Mouse (Mus musculus): ENCODE measurements at regions not wholly inside any gene's neighbourhood (a gene's known extent, or its start where the extent isn't known, plus 50 kb on each side); places are given as distances from the start of the nearest gene placed in this dataset.

- Histone ChIP-seq H3K4me3 (replicated peaks) (no peak overlapping the region), H3K9me3 (no peaks in the 10 kb centered on the region), H3K9ac (replicated peaks) (no peak overlapping the region), H3K4me2 (replicated peaks) (no peak overlapping the region), H3K27ac (no peak overlapping the region), H3K4me1 (replicated peaks) (no peaks in the 10 kb centered on the region), H3K27me3 (no peaks in the 10 kb centered on the region), H3K36me3 (no peaks in the 10 kb centered on the region)
- no peak for ATAC-seq
- WGBS = 91% methylated on average over 7 of the region's 7 CpGs
Measured at GRCm38 (mm10) chr14:99391700-99392099, 93.2 kb downstream of the Klf5 start.

- H3K4me3 ChIP-seq (replicated peaks) = no peak overlapping the region
- H3K4me2 ChIP-seq (replicated peaks) = no peak overlapping the region
- no peak overlapping the region for H3K27ac ChIP-seq
- H3K4me1 ChIP-seq (replicated peaks) = no peaks in the 10 kb centered on the region
- WGBS = 93% methylated on average over 2 of the region's 2 CpGs
- H3K27me3 ChIP-seq = no peaks in the 10 kb centered on the region
- H3K9ac ChIP-seq (replicated peaks) = no peak overlapping the region
- no peaks in the 10 kb centered on the region for H3K36me3 ChIP-seq
- no peak for ATAC-seq
- no peaks in the 10 kb centered on the region for H3K9me3 ChIP-seq
Measured at GRCm38 (mm10) chr14:99392813-99393212, 94.3 kb downstream of the Klf5 start.

- no peaks in the 10 kb centered on the region for H3K9me3 ChIP-seq
- no peaks in the 10 kb centered on the region for H3K36me3 ChIP-seq
- H3K4me1 ChIP-seq (replicated peaks) = no peaks in the 10 kb centered on the region
- no peak overlapping the region for H3K27ac ChIP-seq
- ATAC-seq = no peak
- 92% methylated on average over 8 of the region's 8 CpGs for WGBS
- no peaks in the 10 kb centered on the region for H3K27me3 ChIP-seq
- no peak overlapping the region for H3K4me3 ChIP-seq (replicated peaks)
- H3K4me2 ChIP-seq (replicated peaks) = no peak overlapping the region
- H3K9ac ChIP-seq (replicated peaks) = no peak overlapping the region
Measured at GRCm38 (mm10) chr14:99393611-99394010, 95.1 kb downstream of the Klf5 start.

GRCm38 (mm10) chr14:99403155-99403726 lies 104.8 kb downstream of the Klf5 start:
- Histone ChIP-seq H3K4me3 (replicated peaks) (no peak overlapping the region), H3K27me3 (no peaks in the 10 kb centered on the region), H3K9me3 (no peaks in the 10 kb centered on the region), H3K4me1 (replicated peaks) (no peaks in the 10 kb centered on the region), H3K36me3 (no peaks in the 10 kb centered on the region), H3K27ac (no peak overlapping the region), H3K9ac (replicated peaks) (no peak overlapping the region), H3K4me2 (replicated peaks) (no peak overlapping the region)
- WGBS = 82% methylated on average over 6 of the region's 6 CpGs
- no peak for ATAC-seq

GRCm38 (mm10) chr14:99405228-99405627 lies 106.7 kb downstream of the Klf5 start:
- ATAC-seq = no peak
- Histone ChIP-seq H3K27ac (no peak overlapping the region), H3K4me1 (replicated peaks) (no peaks in the 10 kb centered on the region), H3K9ac (replicated peaks) (no peak overlapping the region), H3K36me3 (no peaks in the 10 kb centered on the region), H3K4me3 (replicated peaks) (no peak overlapping the region), H3K27me3 (no peaks in the 10 kb centered on the region), H3K4me2 (replicated peaks) (no peak overlapping the region), H3K9me3 (no peaks in the 10 kb centered on the region)
- 84% methylated on average over 5 of the region's 5 CpGs for WGBS

- H3K4me2 ChIP-seq (replicated peaks) = no peak overlapping the region
- no peak overlapping the region for H3K4me3 ChIP-seq (replicated peaks)
- no peak overlapping the region for H3K9ac ChIP-seq (replicated peaks)
- H3K4me1 ChIP-seq (replicated peaks) = no peaks in the 10 kb centered on the region
- no peaks in the 10 kb centered on the region for H3K36me3 ChIP-seq
- H3K27me3 ChIP-seq = no peaks in the 10 kb centered on the region
- no peaks in the 10 kb centered on the region for H3K9me3 ChIP-seq
- H3K27ac ChIP-seq = no peak overlapping the region
- WGBS = 85% methylated on average over 5 of the region's 5 CpGs
- ATAC-seq = no peak
Measured at GRCm38 (mm10) chr14:99411835-99412234, 113.3 kb downstream of the Klf5 start.

GRCm38 (mm10) chr14:99416169-99416568 lies 117.7 kb downstream of the Klf5 start:
- Histone ChIP-seq H3K9me3 (no peaks in the 10 kb centered on the region), H3K36me3 (no peaks in the 10 kb centered on the region), H3K4me3 (replicated peaks) (no peak overlapping the region), H3K27me3 (no peaks in the 10 kb centered on the region), H3K4me1 (replicated peaks) (no peaks in the 10 kb centered on the region), H3K4me2 (replicated peaks) (no peak overlapping the region), H3K9ac (replicated peaks) (no peak overlapping the region), H3K27ac (no peak overlapping the region)
- ATAC-seq = no peak
- 68% methylated on average over 3 of the region's 3 CpGs for WGBS

- WGBS = 96% methylated on average over 5 of the region's 5 CpGs
- no peak for ATAC-seq
- H3K36me3 ChIP-seq = no peaks in the 10 kb centered on the region
Measured at GRCm38 (mm10) chr14:99418970-99419369, 120.5 kb downstream of the Klf5 start.

GRCm38 (mm10) chr14:99423334-99423733 lies 124.8 kb downstream of the Klf5 start:
- Histone ChIP-seq H3K27me3 (no peaks in the 10 kb centered on the region), H3K4me2 (replicated peaks) (no peak overlapping the region), H3K36me3 (no peaks in the 10 kb centered on the region), H3K4me1 (replicated peaks) (no peaks in the 10 kb centered on the region), H3K9me3 (no peaks in the 10 kb centered on the region), H3K27ac (no peak overlapping the region), H3K4me3 (replicated peaks) (no peak overlapping the region), H3K9ac (replicated peaks) (no peak overlapping the region)
- 93% methylated on average over 7 of the region's 7 CpGs for WGBS
- no peak for ATAC-seq

More at GRCm38 (mm10) chr14:99418970-99419369, 120.5 kb downstream of the Klf5 start:
- Histone ChIP-seq H3K4me3 (replicated peaks) (no peak overlapping the region), H3K27ac (no peak overlapping the region), H3K27me3 (no peaks in the 10 kb centered on the region), H3K4me1 (replicated peaks) (no peaks in the 10 kb centered on the region), H3K9ac (replicated peaks) (no peak overlapping the region), H3K4me2 (replicated peaks) (no peak overlapping the region), H3K9me3 (no peaks in the 10 kb centered on the region)

GRCm38 (mm10) chr14:99427049-99427448 lies 128.6 kb downstream of the Klf5 start:
- 91% methylated on average over 3 of the region's 3 CpGs for WGBS
- Histone ChIP-seq H3K9ac (replicated peaks) (no peak overlapping the region), H3K4me3 (replicated peaks) (no peak overlapping the region), H3K9me3 (no peaks in the 10 kb centered on the region), H3K27ac (no peak overlapping the region), H3K27me3 (no peaks in the 10 kb centered on the region), H3K4me1 (replicated peaks) (no peaks in the 10 kb centered on the region), H3K36me3 (no peaks in the 10 kb centered on the region), H3K4me2 (replicated peaks) (no peak overlapping the region)
- ATAC-seq = no peak

- Histone ChIP-seq H3K36me3 (no peaks in the 10 kb centered on the region), H3K9me3 (no peaks in the 10 kb centered on the region), H3K4me1 (replicated peaks) (no peaks in the 10 kb centered on the region), H3K27me3 (no peaks in the 10 kb centered on the region), H3K9ac (replicated peaks) (no peak overlapping the region), H3K4me3 (replicated peaks) (no peak overlapping the region), H3K27ac (no peak overlapping the region), H3K4me2 (replicated peaks) (no peak overlapping the region)
- WGBS = 93% methylated on average over 4 of the region's 4 CpGs
- no peak for ATAC-seq
Measured at GRCm38 (mm10) chr14:99430323-99430722, 131.8 kb downstream of the Klf5 start.

- no peaks in the 10 kb centered on the region for H3K9me3 ChIP-seq
- no peaks in the 10 kb centered on the region for H3K36me3 ChIP-seq
- no peak overlapping the region for H3K4me3 ChIP-seq (replicated peaks)
- H3K9ac ChIP-seq (replicated peaks) = no peak overlapping the region
- H3K4me1 ChIP-seq (replicated peaks) = no peaks in the 10 kb centered on the region
- H3K27ac ChIP-seq = no peak overlapping the region
- no peak overlapping the region for H3K4me2 ChIP-seq (replicated peaks)
- WGBS = 91% methylated on average over 7 of the region's 7 CpGs
- no peaks in the 10 kb centered on the region for H3K27me3 ChIP-seq
- no peak for ATAC-seq
Measured at GRCm38 (mm10) chr14:99431697-99432096, 133.2 kb downstream of the Klf5 start.

- no peak overlapping the region for H3K4me3 ChIP-seq (replicated peaks)
- H3K4me1 ChIP-seq (replicated peaks) = no peaks in the 10 kb centered on the region
- no peak overlapping the region for H3K4me2 ChIP-seq (replicated peaks)
- H3K27me3 ChIP-seq = no peaks in the 10 kb centered on the region
- no peak overlapping the region for H3K27ac ChIP-seq
- WGBS = 97% methylated on average over 1 of the region's 1 CpGs
- no peaks in the 10 kb centered on the region for H3K36me3 ChIP-seq
- no peak overlapping the region for H3K9ac ChIP-seq (replicated peaks)
- ATAC-seq = no peak
- no peaks in the 10 kb centered on the region for H3K9me3 ChIP-seq
Measured at GRCm38 (mm10) chr14:99434645-99435044, 136.2 kb downstream of the Klf5 start.

Data from midbrain, embryonic 13.5 days (tissue).